Mouse (Mus musculus) ES-E14 (cell line): Measurements from ENCODE around the gene Ccnt2.

Source experiments
- CHD2 ChIP-seq: IDR thresholded peaks from 2 replicates; pipeline ENCODE4 v1.6.1; 2014; ENCODE audit warnings: mild to moderate bottlenecking, low read depth, low read length, inconsistent platforms
- HCFC1 ChIP-seq: IDR thresholded peaks from 2 replicates; pipeline ENCODE4 v1.6.1; 2012; ENCODE audit warnings: low read length, inconsistent platforms, borderline replicate concordance; ENCODE audit not compliant: insufficient read depth
- MAFK ChIP-seq: IDR thresholded peaks from 2 replicates; pipeline ENCODE4 v1.6.1; 2014; ENCODE audit warnings: mild to moderate bottlenecking, low read depth, low read length, inconsistent platforms; ENCODE audit not compliant: insufficient read depth
- ZC3H11A ChIP-seq: IDR thresholded peaks from 2 replicates; pipeline ENCODE4 v1.6.1; 2012; ENCODE audit warnings: low read depth, mild to moderate bottlenecking, inconsistent platforms, low read length, borderline replicate concordance
- ZNF384 ChIP-seq: IDR thresholded peaks from 2 replicates; pipeline ENCODE4 v1.6.1; 2012; ENCODE audit warnings: low read depth, low read length, inconsistent platforms

DNA sequence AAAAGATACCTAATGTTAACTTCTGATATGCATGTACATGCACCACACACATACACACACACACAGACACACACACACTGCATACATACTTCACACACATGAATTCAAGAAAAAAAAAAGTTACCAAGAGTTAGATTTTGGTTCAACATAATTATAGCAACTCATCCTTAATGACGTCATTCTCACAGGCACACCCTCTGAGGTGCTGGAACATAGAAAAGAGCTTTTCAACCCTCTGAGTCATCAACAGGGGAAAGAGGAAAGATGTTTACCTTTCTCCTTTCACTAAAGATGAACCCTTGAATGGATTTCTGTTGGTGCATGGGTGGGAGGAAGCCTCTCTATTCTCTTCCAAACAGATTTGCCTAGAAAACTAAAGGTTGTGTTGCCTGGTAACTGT lies 64.6 kb downstream of the Ccnt2 start:
- TF ChIP-seq CHD2 = no peak
- no peak for TF ChIP-seq HCFC1
- TF ChIP-seq MAFK = no peak
- TF ChIP-seq ZC3H11A = no peak
- TF ChIP-seq ZNF384 = no peak
